Mouse (Mus musculus) gastrocnemius, adult 2 months (tissue): ENCODE results near the gene Dct. TPM values are rescaled to one million over a fixed set of nuclear protein-coding genes. Genes with fewer than 3 reads are reported as not detected.
A peak's percentile ranks its signal among the peaks of the same experiment; 100 is the strongest.

Experiments
- DNase-seq: peaks from one replicate; pipeline ENCODE4 v3.0.0; 2022
- H3K27ac ChIP-seq: fragments of 200-600 bp; 2 replicates; pipeline ENCODE4 v1.8.1; 2022; ENCODE audit warnings: mild to moderate bottlenecking
- H3K4me3 ChIP-seq: fragments of 200-600 bp; 2 replicates; pipeline ENCODE4 v1.8.1; 2022; ENCODE audit warnings: mild to moderate bottlenecking, moderate library complexity
- CTCF ChIP-seq: fragments of 200-600 bp; IDR thresholded peaks from 2 replicates; pipeline ENCODE4 v1.8.1; 2022; ENCODE audit warnings: antibody characterized with exemption, mild to moderate bottlenecking, moderate library complexity
- intact Hi-C: fragments of 180-260 bp; cut with DNase I; formaldehyde crosslinking; loops from one replicate; pipeline ENCODE4 v1.15.1; 2025
- total RNA-seq, 2 experiments: library from RNA; stranded (reverse); gene quantifications; 2 replicates each; pipeline ENCODE4 v1.2.3; 2021

Dct gene
- total RNA-seq, 2 experiments from 2014 or later = 0.56 to 0.59 TPM

GRCm38 (mm10) chr14:118069439-118070079 is 17.5 kb upstream of the Dct start:
- Histone ChIP-seq H3K27ac (peak overlapping the region; percentile 77), H3K4me3 (no peak overlapping the region)
- peak; percentile 33 for DNase-seq
- intact Hi-C loops = no loop called here
- TF ChIP-seq CTCF = no peak

- H3K4me3 ChIP-seq = no peak overlapping the region
- intact Hi-C loops = no loop called here
- no peak for DNase-seq
- TF ChIP-seq CTCF = no peak
- no peak overlapping the region for H3K27ac ChIP-seq
Measured at GRCm38 (mm10) chr14:118061766-118062432, 9.9 kb upstream of the Dct start.

DNA sequence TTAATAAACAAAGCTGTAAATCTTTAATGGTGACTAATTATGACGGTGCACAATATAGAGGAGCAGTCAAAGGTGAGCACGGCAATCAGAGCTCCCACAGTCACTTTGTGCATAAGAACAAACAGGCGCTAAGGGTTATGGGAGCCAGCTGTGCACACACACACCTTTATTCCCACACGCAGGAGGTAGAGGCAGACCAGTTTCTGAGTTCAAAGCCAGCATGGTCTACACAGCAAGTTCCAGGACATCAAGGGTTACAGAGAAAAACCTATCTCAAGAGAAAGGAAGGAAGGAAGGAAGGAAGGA is 6.5 kb upstream of the Dct start:
- DNase-seq = no peak
- TF ChIP-seq CTCF = no peak
- H3K27ac ChIP-seq = no peak overlapping the region
- H3K4me3 ChIP-seq = no peak overlapping the region
- intact Hi-C loops = no loop called here

GRCm38 (mm10) chr14:118057696-118058580 is 5.9 kb upstream of the Dct start:
- no peak overlapping the region for H3K4me3 ChIP-seq
- H3K27ac ChIP-seq = no peak overlapping the region
- intact Hi-C loops = no loop called here
- DNase-seq = no peak
- TF ChIP-seq CTCF = no peak

GRCm38 (mm10) chr14:118052770-118053169 is 726 bp upstream of the Dct start:
- no peak for DNase-seq
- intact Hi-C loops = no loop called here
- Histone ChIP-seq H3K27ac (no peak overlapping the region), H3K4me3 (no peak overlapping the region)
- TF ChIP-seq CTCF = no peak

GRCm38 (mm10) chr14:118051396-118051795 is 648 bp downstream of the Dct start:
- Histone ChIP-seq H3K27ac (no peak overlapping the region), H3K4me3 (no peak overlapping the region)
- DNase-seq = no peak
- intact Hi-C loops = no loop called here
- no peak for TF ChIP-seq CTCF

- Histone ChIP-seq H3K4me3 (no peak overlapping the region), H3K27ac (no peak overlapping the region)
- TF ChIP-seq CTCF = no peak
- no peak for DNase-seq
- intact Hi-C loops = no loop called here
Measured at GRCm38 (mm10) chr14:118050990-118051389, 1.1 kb downstream of the Dct start.

- H3K4me3 ChIP-seq = no peak overlapping the region
- no peak for DNase-seq
- H3K27ac ChIP-seq = no peak overlapping the region
- intact Hi-C loops = no loop called here
- TF ChIP-seq CTCF = no peak
Measured at GRCm38 (mm10) chr14:118050431-118050830, 1.6 kb downstream of the Dct start.

DNA sequence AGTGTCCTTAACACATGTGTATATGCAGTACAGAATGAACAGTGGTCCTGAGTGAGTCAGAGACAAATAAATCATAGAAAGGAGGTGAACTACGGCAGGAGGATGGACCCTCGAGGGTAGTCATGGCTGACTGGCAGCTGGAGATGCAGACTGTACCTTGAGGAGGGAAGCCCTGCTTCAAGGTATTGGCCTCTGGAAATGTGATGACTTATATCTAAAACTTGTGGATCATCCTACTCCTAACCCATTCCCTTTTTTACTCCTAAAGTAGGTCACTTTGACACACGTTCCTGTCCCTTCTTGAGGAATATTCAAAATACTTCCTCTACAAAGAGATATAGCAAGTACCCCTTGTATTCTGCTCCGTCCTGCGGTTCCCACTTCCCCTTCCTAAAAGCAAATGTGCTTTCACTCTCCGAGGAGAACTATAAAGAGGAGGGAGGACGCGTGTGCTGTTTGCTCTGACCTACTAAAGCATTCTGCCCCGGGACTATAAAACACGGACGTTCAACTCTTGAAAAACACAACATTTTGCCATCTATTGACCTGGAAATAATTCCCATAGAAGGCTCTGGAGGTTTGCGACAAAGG is 2.3 kb downstream of the Dct start:
- no peak overlapping the region for H3K27ac ChIP-seq
- intact Hi-C loops = no loop called here
- no peak for TF ChIP-seq CTCF
- no peak for DNase-seq
- no peak overlapping the region for H3K4me3 ChIP-seq

DNA sequence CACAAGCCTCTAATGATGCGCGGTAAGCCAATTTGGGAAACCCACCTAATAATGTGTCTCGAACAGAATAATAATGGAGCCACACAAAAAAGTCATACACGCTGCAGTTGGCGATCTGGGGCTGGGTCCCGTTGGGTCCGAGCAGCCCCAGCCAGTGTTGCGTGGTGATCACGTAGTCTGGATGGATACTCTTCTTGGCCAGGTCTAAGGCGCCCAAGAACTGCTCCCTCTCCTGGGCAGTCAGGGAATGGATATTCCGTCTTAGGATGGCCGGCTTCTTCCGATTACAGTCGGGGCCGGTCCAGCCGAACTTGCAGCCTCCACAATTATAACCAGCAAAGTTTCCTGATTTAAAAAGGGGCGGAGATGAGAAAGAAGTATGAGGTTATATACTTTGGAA is 9.1 kb downstream of the Dct start:
- H3K27ac ChIP-seq = 0 out of 2 replicates have a peak overlapping the region, but pooled peaks have one; percentile 8
- DNase-seq = peak; percentile 41
- peak; percentile 69 for TF ChIP-seq CTCF
- peak overlapping the region; percentile 62 for H3K4me3 ChIP-seq
- intact Hi-C loops = no loop called here

DNA sequence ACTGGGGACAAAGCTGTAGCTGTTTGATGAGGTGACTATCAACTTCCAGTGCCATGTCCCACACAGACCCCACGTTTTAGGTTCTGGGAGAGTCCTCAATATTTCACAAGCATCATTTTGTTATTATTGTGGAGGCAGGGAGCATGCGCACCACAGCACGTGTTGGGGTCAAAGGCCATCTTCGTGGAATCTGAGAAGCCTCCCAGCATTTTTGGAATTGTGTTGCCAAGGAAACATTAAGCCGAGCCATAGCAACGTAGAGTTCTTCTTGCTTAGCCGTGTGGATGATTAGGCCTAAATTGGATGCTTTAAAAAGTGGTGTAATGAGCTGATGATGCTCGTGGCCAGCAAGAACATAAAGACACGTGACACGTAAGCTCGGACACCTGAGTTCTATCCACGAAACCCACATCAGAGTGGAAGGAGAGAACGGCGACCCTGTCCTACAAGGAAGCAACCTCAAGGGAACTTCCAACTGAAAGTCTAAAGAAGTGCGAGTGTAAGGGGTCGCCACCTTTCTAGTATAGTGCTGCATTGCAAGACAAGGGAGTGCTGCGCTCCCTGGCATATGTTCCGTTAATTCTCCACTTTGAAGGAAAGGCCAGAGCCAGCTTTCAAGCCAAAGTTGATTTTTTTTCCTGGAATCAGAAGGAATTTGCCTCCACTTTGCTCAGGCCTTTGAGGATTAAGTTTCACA is 9.8 kb downstream of the Dct start:
- DNase-seq = no peak
- intact Hi-C loops = no loop called here
- Histone ChIP-seq H3K27ac (no peak overlapping the region), H3K4me3 (no peak overlapping the region)
- TF ChIP-seq CTCF = no peak

- Histone ChIP-seq H3K4me3 (no peak overlapping the region), H3K27ac (no peak overlapping the region)
- no peak for TF ChIP-seq CTCF
- intact Hi-C loops = no loop called here
- DNase-seq = no peak
Measured at GRCm38 (mm10) chr14:118040550-118041250, 11.3 kb downstream of the Dct start.
